Mouse (Mus musculus) fibroblast of lung, adult 2 months (primary cell): ENCODE measurements at regions not wholly inside any gene's neighbourhood (a gene's known extent, or its start where the extent isn't known, plus 50 kb on each side); places are given as distances from the start of the nearest gene placed in this dataset.

Source experiments
- DNase-seq: peaks from one replicate; pipeline ENCODE4 v3.0.0-alpha.2; 2011; ENCODE audit warnings: low read depth

DNA sequence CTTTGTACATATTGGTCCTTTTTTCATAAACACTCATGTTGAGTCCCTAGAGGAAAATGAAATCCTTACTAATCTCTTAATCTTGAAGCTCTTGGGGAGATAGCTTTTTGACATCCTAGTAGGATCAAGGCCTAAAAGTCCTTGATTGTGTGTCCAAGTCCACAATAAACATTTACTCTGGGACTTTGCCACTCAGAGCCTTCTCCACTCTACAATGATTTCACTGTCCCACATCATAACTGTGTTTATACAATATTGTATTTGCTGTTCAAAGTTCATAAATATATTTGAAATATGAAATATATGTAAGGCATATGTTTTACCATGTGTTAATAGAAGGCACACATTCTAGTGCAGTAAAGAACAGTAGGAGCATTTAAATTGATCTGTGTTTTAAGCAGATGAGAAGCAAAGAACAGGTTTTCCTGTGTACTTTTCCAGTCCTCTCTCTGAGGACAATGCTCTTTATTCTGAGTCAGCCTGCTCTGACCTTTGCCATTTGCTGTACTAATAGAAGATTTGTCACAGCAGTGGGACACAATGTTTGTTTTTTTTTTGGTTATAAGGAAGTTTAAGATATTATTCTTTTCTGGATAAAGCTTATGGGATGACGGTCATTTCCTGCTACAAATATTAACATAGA is 130.7 kb upstream of the Gprin3 start:
- no peak for DNase-seq

- DNase-seq = no peak
Observed at GRCm38 (mm10) chr6:59537025-59537424, 110.9 kb upstream of the Gprin3 start.

DNA sequence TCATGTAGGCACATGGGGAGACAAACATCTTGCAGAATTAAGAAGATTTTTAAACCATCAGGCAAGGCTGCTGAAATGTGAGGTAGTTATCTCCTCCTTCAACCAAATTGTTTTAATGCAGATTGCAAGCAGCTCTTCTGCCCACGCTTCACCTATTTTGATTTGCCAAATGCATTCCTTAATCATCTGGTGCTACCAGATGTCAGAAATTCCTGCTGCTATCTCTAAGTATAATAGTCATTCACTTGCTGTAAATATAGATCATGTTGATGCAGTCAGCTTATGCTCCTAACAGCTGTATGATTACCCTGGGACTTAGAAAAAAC is 98.8 kb upstream of the Gprin3 start:
- DNase-seq = no peak

GRCm38 (mm10) chr6:59524095-59524939 is 98.2 kb upstream of the Gprin3 start:
- no peak for DNase-seq

DNA sequence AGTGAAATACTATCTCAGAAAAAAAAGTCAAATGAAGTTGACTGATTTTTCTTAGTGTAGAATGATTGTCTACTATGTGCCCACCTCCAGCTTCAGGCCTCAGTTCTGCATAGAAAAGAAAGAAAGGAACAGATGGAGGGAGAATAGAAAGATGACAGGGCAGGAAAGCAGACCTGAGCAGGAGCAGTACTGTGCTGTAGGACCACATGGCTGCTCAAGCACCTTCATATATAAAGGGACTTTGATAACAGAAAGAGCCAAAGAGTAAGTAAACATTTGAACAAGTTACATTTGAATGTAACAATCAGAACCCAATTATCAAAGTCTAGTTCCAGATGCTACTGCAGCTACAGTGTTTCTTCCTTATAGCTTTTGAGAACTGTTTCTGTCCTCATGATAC is 96.9 kb upstream of the Gprin3 start:
- no peak for DNase-seq

GRCm38 (mm10) chr6:59500818-59501217 is 74.7 kb upstream of the Gprin3 start:
- DNase-seq = peak; percentile 36

GRCm38 (mm10) chr6:59498800-59499199 is 72.7 kb upstream of the Gprin3 start:
- no peak for DNase-seq

- DNase-seq = peak; percentile 31
Observed at GRCm38 (mm10) chr6:59498079-59498478, 72.0 kb upstream of the Gprin3 start.

DNA sequence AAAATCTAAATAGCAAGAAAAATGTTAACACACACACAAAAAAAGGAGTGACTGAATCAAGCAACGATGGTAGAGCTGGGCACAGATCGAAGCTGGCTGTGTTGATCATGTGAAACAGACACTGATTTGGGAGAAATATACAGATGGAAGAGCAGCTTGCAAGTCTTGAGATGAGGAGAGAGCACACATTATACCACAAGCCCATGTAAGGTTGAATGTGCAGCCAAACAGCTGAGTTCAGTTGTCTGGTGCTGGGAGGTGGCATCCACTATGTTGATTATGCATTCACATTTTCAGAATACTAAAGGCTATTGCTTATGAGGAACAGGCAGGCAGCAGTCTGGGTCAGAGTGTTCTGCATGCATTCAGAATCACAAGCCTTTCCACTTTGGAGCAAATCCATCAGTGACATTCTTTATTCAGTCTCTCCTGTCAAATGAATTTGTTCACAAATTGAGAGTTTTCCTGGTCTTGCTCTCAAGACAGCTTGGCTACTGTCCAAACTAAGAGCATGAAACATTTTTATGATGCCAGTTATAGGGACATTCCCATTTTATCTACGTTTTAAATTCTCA is 63.0 kb upstream of the Gprin3 start:
- DNase-seq = no peak

DNA sequence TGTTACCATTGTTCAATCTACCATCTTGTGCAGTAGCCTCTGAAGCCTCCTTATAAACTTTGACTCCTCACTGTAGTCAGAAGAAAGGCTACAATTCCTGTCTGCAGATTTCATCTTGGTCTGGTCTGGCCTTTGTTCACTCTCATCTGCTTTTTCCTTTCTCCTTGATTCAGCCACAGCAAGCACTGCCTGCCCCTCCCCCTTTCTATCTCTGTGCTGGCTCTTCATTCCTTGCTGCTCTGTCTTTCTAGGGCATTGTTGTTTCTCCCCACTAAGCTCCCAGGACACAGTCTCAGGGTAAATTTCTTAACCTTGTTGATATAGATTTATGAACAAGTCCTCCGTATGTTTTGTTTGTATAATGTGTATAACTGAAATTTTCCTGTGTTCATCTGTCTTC is 62.3 kb upstream of the Gprin3 start:
- DNase-seq = no peak

GRCm38 (mm10) chr6:59484004-59484403 is 57.9 kb upstream of the Gprin3 start:
- no peak for DNase-seq

DNA sequence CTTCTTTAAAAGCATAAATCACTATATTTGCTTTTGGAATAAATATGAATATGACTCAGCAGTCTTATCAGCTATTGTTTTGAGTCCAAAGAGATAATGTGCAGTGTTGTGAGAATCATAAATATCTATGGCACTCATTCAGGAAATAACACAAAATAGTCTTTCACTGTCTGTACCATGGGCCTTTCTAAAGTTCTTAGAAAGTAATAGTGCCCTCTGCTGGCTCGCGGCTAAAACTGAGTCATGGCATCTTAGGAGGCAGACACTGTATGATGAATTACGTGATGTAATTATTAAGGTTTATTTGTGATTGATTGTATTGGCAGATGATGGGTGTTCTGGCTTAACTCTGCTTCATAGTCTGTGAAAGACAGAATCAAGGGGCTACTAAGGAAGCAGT is 57.5 kb upstream of the Gprin3 start:
- peak; percentile 19 for DNase-seq
